Mouse (Mus musculus) C3H10T1/2 (cell line): ENCODE measurements around the gene Atp8a2. TPM values are rescaled to one million over a fixed set of nuclear protein-coding genes. Genes with fewer than 3 reads are reported as not detected.

ENCODE experiments used
- polyA plus RNA-seq, 2 experiments: library from polyadenylated mRNA; unstranded; fragments of >200 nt; fragmentation: generic; extraction: Trizol; gene quantifications; one replicate each; pipeline ENCODE4 v1.2.1; 2012; ENCODE audit warnings: missing spikeins in 2 of 2

Gene Atp8a2
- under 1 TPM in 1 of 2 experiments, not detected in 1; under 0.01 TPM for polyA plus RNA-seq

GRCm38 (mm10) chr14:60196884-60197283 is at the start of gene Atp8a2:
Gene Atp8a2 (minus strand): TSS chr14:60197179.

DNA sequence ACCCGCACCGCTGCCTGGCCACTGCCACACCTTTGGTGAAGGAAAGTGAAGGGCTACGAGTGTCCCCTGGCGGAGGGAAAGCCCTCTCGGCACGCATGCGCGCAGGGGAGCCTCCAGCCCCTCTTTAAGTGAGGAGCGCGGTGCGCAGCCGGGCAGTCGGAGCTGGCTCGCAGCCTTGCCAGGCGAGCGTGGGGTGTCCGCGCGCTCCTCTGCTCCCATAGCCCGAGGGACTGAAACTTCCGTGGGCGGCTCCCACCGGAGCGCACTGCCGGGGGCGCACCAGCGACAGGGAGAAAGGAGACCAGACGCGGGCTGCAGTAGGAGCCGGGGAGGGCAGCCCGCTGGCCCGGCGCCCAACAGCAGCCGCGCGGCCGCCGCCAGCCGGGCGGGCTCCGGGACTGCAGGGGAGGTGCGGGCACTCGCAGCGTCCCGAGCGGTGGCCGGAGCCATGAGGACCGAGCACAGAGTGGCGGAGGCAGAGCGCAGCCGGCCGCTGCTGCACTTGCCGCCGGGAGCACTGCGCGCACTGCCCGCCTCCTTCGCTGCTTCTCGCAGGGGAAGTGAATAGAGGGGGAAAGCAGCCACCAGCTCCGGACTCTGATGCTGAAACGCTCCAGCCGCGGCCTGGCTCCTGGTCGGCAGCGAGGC is 571.7 kb downstream of the Atp8a2 start, which contains the start of gene Shisa2:
Gene Shisa2, plus strand, starts transcription at position 151 of the 648 bp plus-strand sequence.

DNA sequence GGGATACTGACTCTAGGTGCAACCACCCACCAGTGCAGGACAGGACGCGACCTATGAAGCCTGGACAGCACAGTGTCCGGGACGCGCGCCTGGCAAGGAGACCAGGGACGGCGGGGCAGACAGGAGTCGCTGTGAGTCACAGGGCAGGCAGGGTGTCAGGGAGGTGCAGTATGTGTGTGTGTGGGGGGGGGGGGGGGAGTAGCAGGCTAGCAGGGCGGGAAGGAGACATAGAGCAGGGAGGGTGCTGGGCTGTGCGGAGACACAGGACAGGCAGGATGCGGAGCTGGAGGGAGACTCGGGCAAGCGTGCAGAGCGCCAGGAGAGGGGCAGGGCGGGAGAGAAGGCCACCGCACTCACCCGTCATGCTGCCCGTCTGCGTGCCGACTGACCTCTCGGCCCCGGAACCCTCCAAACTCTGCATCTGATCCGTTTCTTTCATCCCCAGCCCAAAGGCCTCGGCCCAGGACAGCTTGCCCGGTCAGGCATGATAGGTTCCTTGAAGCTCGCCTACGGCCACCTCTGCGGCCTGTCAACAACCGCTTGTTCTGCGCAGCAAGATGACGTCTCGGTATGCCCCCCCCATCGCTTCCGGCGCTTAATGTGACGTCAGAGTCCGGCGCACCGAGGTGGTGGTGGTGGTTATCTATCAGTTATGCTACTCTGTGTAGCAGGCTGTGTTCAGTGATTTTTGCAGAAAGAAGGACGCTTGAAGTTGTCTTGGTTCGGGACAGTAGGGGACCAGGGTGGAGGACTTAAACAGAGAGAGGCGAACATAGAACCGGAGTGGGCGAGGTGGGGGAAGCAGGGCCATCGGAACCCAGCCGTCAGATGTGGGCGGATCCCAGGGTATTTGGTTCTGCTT is 599.4 kb downstream of the Atp8a2 start, which contains the start of gene Cdadc1:
Gene Cdadc1, minus strand, starts transcription at position 562 of the 862 bp plus-strand sequence.

Other genes starting within 250 kb of the Atp8a2 start
- not detected for gene Nupl1, start 54.3 kb upstream of the Atp8a2 start, polyA plus RNA-seq
- gene Gm49336, start 54.3 kb upstream of the Atp8a2 start, polyA plus RNA-seq, result 1 to 10 TPM; 1.1 to 4.8 TPM
- 1 to 10 TPM in 1 of 2 experiments, under 1 TPM in 1; 0.57 to 7.8 TPM for gene Mtmr6, start 68.0 kb upstream of the Atp8a2 start, polyA plus RNA-seq
- not detected for gene Amer2, start 176.1 kb upstream of the Atp8a2 start, polyA plus RNA-seq